Mouse (Mus musculus) mature B cell (primary cell): Measurements from ENCODE around the gene Pglyrp1.

Experiments
- in situ Hi-C: fragments of 300-500 bp; cut with MboI; formaldehyde crosslinking; loops from 2 replicates; pipeline ENCODE4 v1.14.3; 2019

Gene Pglyrp1

GRCm38 (mm10) chr7:18871031-18871430, at the start of gene Pglyrp1:
TSS of gene Pglyrp1 (plus strand) at chr7:18871331.
- in situ Hi-C loops, result loop anchor here (25.0 kb wide), 1 partner anchor 109 kb away; no protein-coding TSS in a partner anchor

- in situ Hi-C loops, result no loop called here
These were observed 49.6 kb upstream of the Pglyrp1 start, which contains the start of gene Psg17 for GRCm38 (mm10) chr7:18821507-18821906. TSS of gene Psg17 (minus strand) at chr7:18821607.

- in situ Hi-C loops, result no loop called here
These were observed 43.2 kb upstream of the Pglyrp1 start for GRCm38 (mm10) chr7:18827792-18828546.

GRCm38 (mm10) chr7:18828592-18828991, 42.5 kb upstream of the Pglyrp1 start:
- in situ Hi-C loops, result no loop called here

- in situ Hi-C loops, result no loop called here
These were observed 41.6 kb upstream of the Pglyrp1 start for GRCm38 (mm10) chr7:18829545-18829944.

- in situ Hi-C loops, result no loop called here
These were observed 38.8 kb upstream of the Pglyrp1 start for GRCm38 (mm10) chr7:18832298-18832697.

- in situ Hi-C loops, result no loop called here
These were observed 31.3 kb upstream of the Pglyrp1 start, which contains the start of gene Mill2 for GRCm38 (mm10) chr7:18839865-18840264. TSS of gene Mill2 (plus strand) at chr7:18839966.

- in situ Hi-C loops, result no loop called here
These were observed 30.6 kb upstream of the Pglyrp1 start for GRCm38 (mm10) chr7:18840386-18841173.

- in situ Hi-C loops, result no loop called here
These were observed 30.0 kb upstream of the Pglyrp1 start for GRCm38 (mm10) chr7:18841174-18841567.

GRCm38 (mm10) chr7:18844811-18845210, 26.3 kb upstream of the Pglyrp1 start:
- in situ Hi-C loops, result no loop called here

- in situ Hi-C loops, result no loop called here
These were observed 22.7 kb upstream of the Pglyrp1 start for GRCm38 (mm10) chr7:18848395-18848794.

- in situ Hi-C loops, result loop anchor here (25.0 kb wide), 1 partner anchor 96 kb away; no protein-coding TSS in a partner anchor
These were observed 12.7 kb upstream of the Pglyrp1 start for GRCm38 (mm10) chr7:18858310-18858916.

- in situ Hi-C loops, result loop anchor here (25.0 kb wide), 1 partner anchor 100 kb away; no protein-coding TSS in a partner anchor
These were observed 8.3 kb upstream of the Pglyrp1 start for GRCm38 (mm10) chr7:18862801-18863200.

- in situ Hi-C loops, result loop anchor here (25.0 kb wide), 1 partner anchor 106 kb away; no protein-coding TSS in a partner anchor
These were observed 2.6 kb upstream of the Pglyrp1 start for GRCm38 (mm10) chr7:18868491-18868890.

GRCm38 (mm10) chr7:18872014-18872802, 1.1 kb downstream of the Pglyrp1 start:
- in situ Hi-C loops, result loop anchor here (25.0 kb wide), 1 partner anchor 110 kb away; no protein-coding TSS in a partner anchor

GRCm38 (mm10) chr7:18872816-18873215, 1.7 kb downstream of the Pglyrp1 start:
- in situ Hi-C loops, result loop anchor here (25.0 kb wide), 1 partner anchor 111 kb away; no protein-coding TSS in a partner anchor

- in situ Hi-C loops, result loop anchor here (25.0 kb wide), 1 partner anchor 111 kb away; no protein-coding TSS in a partner anchor
These were observed 2.1 kb downstream of the Pglyrp1 start for GRCm38 (mm10) chr7:18873253-18873652.

GRCm38 (mm10) chr7:18875372-18875771, 4.2 kb downstream of the Pglyrp1 start:
- in situ Hi-C loops, result no loop called here

- in situ Hi-C loops, result no loop called here
These were observed 7.6 kb downstream of the Pglyrp1 start for GRCm38 (mm10) chr7:18878691-18879090.

GRCm38 (mm10) chr7:18883991-18884744, 13.0 kb downstream of the Pglyrp1 start:
- in situ Hi-C loops, result no loop called here
